Mouse (Mus musculus): ENCODE measurements around the gene Gm4353.

Gene Gm4353

GRCm38 (mm10) chr7:116039538-116040466, 44.6 kb downstream of the Gm4353 start:
- DNase-seq, result peak; percentile 91 to 92

- peak in 1 of 2 experiments; percentile 7 for DNase-seq
Measured at GRCm38 (mm10) chr7:116039196-116039537, 45.3 kb downstream of the Gm4353 start, which contains the start of gene 1110004F10Rik. Gene 1110004F10Rik (plus strand): TSS chr7:116039397.

GRCm38 (mm10) chr7:116038511-116038910, 45.9 kb downstream of the Gm4353 start, which contains the start of gene Sox6:
Gene Sox6 (minus strand): TSS chr7:116038796.
- peak in 1 of 2 experiments; percentile 14 for DNase-seq

GRCm38 (mm10) chr7:116038024-116038423, 46.4 kb downstream of the Gm4353 start:
- DNase-seq, result no peak

- DNase-seq, result no peak
Measured at GRCm38 (mm10) chr7:116036591-116037555, 47.6 kb downstream of the Gm4353 start.

- no peak for DNase-seq
Measured at GRCm38 (mm10) chr7:116035504-116035903, 48.9 kb downstream of the Gm4353 start.

GRCm38 (mm10) chr7:116034282-116034758, 50.1 kb downstream of the Gm4353 start:
- peak; percentile 36 to 53 for DNase-seq

- DNase-seq, result peak; percentile 43 to 51
Measured at GRCm38 (mm10) chr7:116033371-116034241, 50.8 kb downstream of the Gm4353 start.
